Mouse (Mus musculus): ENCODE results near the gene Gm14393. TPM values are rescaled to one million over a fixed set of nuclear protein-coding genes. Genes with fewer than 3 reads are reported as not detected.

Gene Gm14393
- polyA plus RNA-seq (2012; rRNA removed), result 0.06 TPM in 1 of 2 replicates, not detected in the other

DNA sequence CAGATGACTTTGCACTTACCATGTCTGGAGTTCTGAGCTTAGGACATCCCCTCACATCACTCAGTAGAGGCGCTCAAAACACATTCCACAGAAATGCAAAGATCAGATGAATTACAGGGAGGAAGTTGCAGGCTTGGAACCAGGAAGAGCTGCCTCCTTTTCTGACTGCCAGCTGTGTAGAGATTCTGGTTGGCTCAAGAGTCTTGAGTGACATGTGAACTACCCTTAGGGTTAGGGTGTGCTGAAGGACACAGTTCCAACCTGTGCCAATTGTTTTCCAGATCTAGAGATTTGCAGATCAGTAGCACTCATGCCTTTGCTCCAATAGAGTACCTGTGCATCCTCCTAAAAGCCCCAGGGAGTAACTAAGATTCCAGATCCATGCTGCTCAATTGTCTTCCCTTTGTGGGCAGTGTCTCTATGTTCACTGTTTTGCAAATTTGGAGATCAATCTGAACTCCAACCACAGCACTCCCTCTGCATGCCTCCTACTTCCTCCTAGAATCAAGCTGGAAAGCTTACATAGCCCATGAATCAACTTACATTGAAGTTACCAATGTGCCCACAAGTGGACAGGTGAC is at the start of gene Gm14393:
Gm14393 (minus strand) TSS at position 101 of the 581 bp plus-strand sequence.

Other genes with a start within 250 kb of the Gm14393 start
- gene Gm14444, start 57.5 kb downstream of the Gm14393 start, polyA plus RNA-seq (2012; rRNA removed), result not detected in 2 replicates
- 1.4 and 1.5 TPM in 2 replicates for gene Gm14399, start 74.2 kb upstream of the Gm14393 start, polyA plus RNA-seq (2012; rRNA removed)
- gene Gm14443, start 108.1 kb upstream of the Gm14393 start, polyA plus RNA-seq (2012; rRNA removed), result 0.06 and 0.13 TPM in 2 replicates
- 2.7 and 2.9 TPM in 2 replicates for gene Gm14391, start 139.1 kb upstream of the Gm14393 start, polyA plus RNA-seq (2012; rRNA removed)
- gene Gm14440, start 207.3 kb upstream of the Gm14393 start, polyA plus RNA-seq (2012; rRNA removed), result not detected in 2 replicates